Mouse (Mus musculus): ENCODE results near the gene C1qtnf12.

DNA sequence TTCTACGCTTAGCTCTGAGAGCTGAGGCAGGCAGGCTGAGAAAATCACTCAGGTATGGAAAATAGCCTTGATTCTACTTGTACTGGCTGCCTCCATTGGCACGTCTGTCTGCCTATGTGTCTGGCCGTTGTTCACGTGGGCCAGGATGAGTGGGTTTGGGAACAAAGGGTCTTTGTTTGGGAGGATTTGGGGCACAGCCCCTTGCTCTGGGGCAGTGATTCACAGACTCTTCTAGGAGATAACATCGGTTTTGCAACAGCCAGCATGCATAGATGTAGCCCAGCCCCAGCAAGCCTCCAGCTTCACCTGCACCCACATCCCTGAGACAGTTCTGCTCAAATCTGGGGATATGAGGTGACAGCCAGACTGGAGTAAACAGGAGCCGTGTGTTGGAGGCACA is 10.5 kb downstream of the C1qtnf12 start:
- TF ChIP-seq CTCF (IDR thresholded peaks at IDR 0.05; ENCODE audit: extremely low read depth, insufficient read depth, low read length): no peak
- no peak for TF ChIP-seq POLR2A (IDR thresholded peaks at IDR 0.05; ENCODE audit: extremely low read depth, insufficient read depth, low read length)

Data from cortical plate, adult 2 months (tissue).